Mouse (Mus musculus): ENCODE results near the gene Gm9780. TPM values are rescaled to one million over a fixed set of nuclear protein-coding genes. Genes with fewer than 3 reads are reported as not detected.

Gm9780 gene
- polyA plus RNA-seq, 1 experiment = 51.0 TPM

Other genes with a start within 250 kb of the Gm9780 start
- 71.5 and 153 TPM in 2 replicates for gene Anxa11, start 200.6 kb downstream of the Gm9780 start, polyA plus RNA-seq (2012; rRNA removed)
- gene Plac9a, start 139.6 kb downstream of the Gm9780 start, polyA plus RNA-seq (2012; rRNA removed) = not detected in 2 replicates
- gene Tmem254a, start 115.0 kb downstream of the Gm9780 start, polyA plus RNA-seq (2012; rRNA removed) = 5.7 and 6.4 TPM in 2 replicates
- not detected in 2 replicates for gene Cphx1, start 104.4 kb downstream of the Gm9780 start, polyA plus RNA-seq (2012; rRNA removed)
- 0.06 and 0.13 TPM in 2 replicates for gene Duxbl1, start 64.1 kb downstream of the Gm9780 start, polyA plus RNA-seq (2012; rRNA removed)
- 15.8 and 17.2 TPM in 2 replicates for gene Tmem254c, start 24.6 kb upstream of the Gm9780 start, polyA plus RNA-seq (2012; rRNA removed)
- not detected in 2 replicates for gene Cphx2, start 38.8 kb upstream of the Gm9780 start, polyA plus RNA-seq (2012; rRNA removed)
- gene Cphx3, start 39.6 kb upstream of the Gm9780 start, polyA plus RNA-seq (2012; rRNA removed) = not detected in 2 replicates
- 0.08 TPM in 1 of 2 replicates, not detected in the other for gene Duxbl2, start 75.6 kb upstream of the Gm9780 start, polyA plus RNA-seq (2012; rRNA removed)
- gene Plac9b, start 139.8 kb upstream of the Gm9780 start, polyA plus RNA-seq (2012; rRNA removed) = 5.4 and 9.3 TPM in 2 replicates
- gene Tmem254b, start 164.3 kb upstream of the Gm9780 start, polyA plus RNA-seq (2012; rRNA removed) = 12.7 and 17.2 TPM in 2 replicates
- gene Duxbl3, start 215.3 kb upstream of the Gm9780 start, polyA plus RNA-seq (2012; rRNA removed) = 0.19 TPM in 1 of 2 replicates, not detected in the other

All from small intestine, adult 2 months (tissue).